Mouse (Mus musculus): ENCODE measurements around the gene D13Ertd608e. TPM values are rescaled to one million over a fixed set of nuclear protein-coding genes. Genes with fewer than 3 reads are reported as not detected.

Gene D13Ertd608e
- total RNA-seq, 2 experiments from 2014 or later = not detected

Other genes starting within 250 kb of the D13Ertd608e start
- gene Ccl28, start 212.2 kb upstream of the D13Ertd608e start, total RNA-seq (2014; fragmentation: Nextera tagmentation) = 0.94 TPM in 1 of 2 replicates, not detected in the other
- 0.26 TPM in 1 of 2 replicates, not detected in the other for gene Ccl28, start 212.2 kb upstream of the D13Ertd608e start, total RNA-seq (2017)
- 18.3 and 21.5 TPM in 2 replicates for gene Hmgcs1, start 145.6 kb upstream of the D13Ertd608e start, total RNA-seq (2014; fragmentation: Nextera tagmentation)
- gene Hmgcs1, start 145.6 kb upstream of the D13Ertd608e start, total RNA-seq (2017) = 32.9 and 35.5 TPM in 2 replicates
- 0.30 and 0.83 TPM in 2 replicates for gene Nim1k, start 80.1 kb upstream of the D13Ertd608e start, total RNA-seq (2014; fragmentation: Nextera tagmentation)
- gene Nim1k, start 80.1 kb upstream of the D13Ertd608e start, total RNA-seq (2017) = 0.26 and 0.88 TPM in 2 replicates
- 49.3 and 60.3 TPM in 2 replicates for gene Zfp131, start 45.1 kb upstream of the D13Ertd608e start, total RNA-seq (2014; fragmentation: Nextera tagmentation)
- 64.4 and 64.8 TPM in 2 replicates for gene Zfp131, start 45.1 kb upstream of the D13Ertd608e start, total RNA-seq (2017)
- gene AF067063, start 5.8 kb upstream of the D13Ertd608e start, total RNA-seq (2014; fragmentation: Nextera tagmentation) = not detected in 2 replicates
- gene AF067063, start 5.8 kb upstream of the D13Ertd608e start, total RNA-seq (2017) = not detected in 2 replicates
- gene Tcstv1, start 58.8 kb downstream of the D13Ertd608e start, total RNA-seq (2014; fragmentation: Nextera tagmentation) = not detected in 2 replicates
- gene Tcstv1, start 58.8 kb downstream of the D13Ertd608e start, total RNA-seq (2017) = not detected in 2 replicates
- gene Gm21761, start 93.3 kb downstream of the D13Ertd608e start, total RNA-seq (2014; fragmentation: Nextera tagmentation) = not detected in 2 replicates
- gene Gm21761, start 93.3 kb downstream of the D13Ertd608e start, total RNA-seq (2017) = not detected in 2 replicates
- gene B020031M17Rik, start 114.8 kb downstream of the D13Ertd608e start, total RNA-seq (2014; fragmentation: Nextera tagmentation) = not detected in 2 replicates
- not detected in 2 replicates for gene B020031M17Rik, start 114.8 kb downstream of the D13Ertd608e start, total RNA-seq (2017)
- not detected in 2 replicates for gene Gm36079, start 191.0 kb downstream of the D13Ertd608e start, total RNA-seq (2014; fragmentation: Nextera tagmentation)
- gene Gm36079, start 191.0 kb downstream of the D13Ertd608e start, total RNA-seq (2017) = not detected in 2 replicates
- 63.0 and 68.6 TPM in 2 replicates for gene Gm21188, start 216.2 kb downstream of the D13Ertd608e start, total RNA-seq (2014; fragmentation: Nextera tagmentation)
- gene Gm21188, start 216.2 kb downstream of the D13Ertd608e start, total RNA-seq (2017) = 31.0 and 37.9 TPM in 2 replicates

Measured in granulocyte monocyte progenitor cell, adult 5-6 weeks (primary cell).